Mouse (Mus musculus) gastrocnemius, adult 2 months (tissue): ENCODE measurements at regions not wholly inside any gene's neighbourhood (a gene's known extent, or its start where the extent isn't known, plus 50 kb on each side); places are given as distances from the start of the nearest gene placed in this dataset.

Experiments used
- DNase-seq: peaks from one replicate; pipeline ENCODE4 v3.0.0; 2022
- H3K27ac ChIP-seq: fragments of 200-600 bp; 2 replicates; pipeline ENCODE4 v1.8.1; 2022; ENCODE audit warnings: mild to moderate bottlenecking
- H3K4me3 ChIP-seq: fragments of 200-600 bp; 2 replicates; pipeline ENCODE4 v1.8.1; 2022; ENCODE audit warnings: mild to moderate bottlenecking, moderate library complexity
- CTCF ChIP-seq: fragments of 200-600 bp; IDR thresholded peaks from 2 replicates; pipeline ENCODE4 v1.8.1; 2022; ENCODE audit warnings: antibody characterized with exemption, mild to moderate bottlenecking, moderate library complexity
- intact Hi-C: fragments of 180-260 bp; cut with DNase I; formaldehyde crosslinking; loops from one replicate; pipeline ENCODE4 v1.15.1; 2025

DNA sequence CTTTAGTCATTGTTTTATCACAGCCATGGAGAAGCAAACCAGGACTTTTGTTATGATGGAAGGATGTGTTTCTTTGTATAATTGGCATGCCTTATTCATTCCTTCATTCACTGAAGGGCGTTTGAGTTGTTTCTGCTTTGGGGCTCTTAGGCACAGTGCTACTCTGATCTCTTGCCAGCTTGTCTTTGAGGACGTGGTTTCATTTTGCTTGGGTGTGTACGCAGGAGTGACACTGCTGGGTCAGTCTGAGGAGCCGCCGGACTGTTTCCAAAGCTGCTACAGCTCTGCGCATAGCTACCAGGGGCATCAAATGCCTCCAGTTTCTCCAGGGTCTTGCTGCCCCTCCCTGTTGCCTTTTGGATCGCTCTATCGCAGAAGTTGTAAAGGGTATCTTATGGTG is 141.9 kb downstream of the 1500009L16Rik start:
- H3K27ac ChIP-seq = peak overlapping the region; percentile 74
- H3K4me3 ChIP-seq = no peak overlapping the region
- intact Hi-C loops = no loop called here
- no peak for TF ChIP-seq CTCF
- no peak for DNase-seq

DNA sequence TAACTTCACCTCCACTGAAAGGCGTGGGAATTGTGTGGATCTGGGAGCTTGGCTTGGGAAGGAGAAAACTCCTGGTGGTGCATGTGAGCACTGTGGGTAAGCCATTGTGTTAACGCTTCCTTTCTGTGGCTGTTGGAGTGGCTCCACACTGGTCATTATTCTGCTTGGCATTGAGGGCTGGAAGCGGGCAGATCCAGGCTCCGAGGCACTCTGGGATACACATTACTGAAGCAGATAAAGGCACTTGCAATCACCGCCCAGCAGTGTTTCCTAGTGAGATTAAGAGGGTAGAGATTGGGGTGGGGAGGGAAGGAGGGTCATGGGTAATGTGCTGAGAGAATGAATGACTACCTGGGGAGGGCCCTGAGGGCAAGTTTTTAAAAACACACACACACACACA is 143.3 kb downstream of the 1500009L16Rik start:
- intact Hi-C loops = no loop called here
- DNase-seq = peak; percentile 23
- TF ChIP-seq CTCF = peak; percentile 22; the same call in 1 of the 2 replicates
- Histone ChIP-seq H3K4me3 (no peak overlapping the region), H3K27ac (peak overlapping the region; percentile 74)

DNA sequence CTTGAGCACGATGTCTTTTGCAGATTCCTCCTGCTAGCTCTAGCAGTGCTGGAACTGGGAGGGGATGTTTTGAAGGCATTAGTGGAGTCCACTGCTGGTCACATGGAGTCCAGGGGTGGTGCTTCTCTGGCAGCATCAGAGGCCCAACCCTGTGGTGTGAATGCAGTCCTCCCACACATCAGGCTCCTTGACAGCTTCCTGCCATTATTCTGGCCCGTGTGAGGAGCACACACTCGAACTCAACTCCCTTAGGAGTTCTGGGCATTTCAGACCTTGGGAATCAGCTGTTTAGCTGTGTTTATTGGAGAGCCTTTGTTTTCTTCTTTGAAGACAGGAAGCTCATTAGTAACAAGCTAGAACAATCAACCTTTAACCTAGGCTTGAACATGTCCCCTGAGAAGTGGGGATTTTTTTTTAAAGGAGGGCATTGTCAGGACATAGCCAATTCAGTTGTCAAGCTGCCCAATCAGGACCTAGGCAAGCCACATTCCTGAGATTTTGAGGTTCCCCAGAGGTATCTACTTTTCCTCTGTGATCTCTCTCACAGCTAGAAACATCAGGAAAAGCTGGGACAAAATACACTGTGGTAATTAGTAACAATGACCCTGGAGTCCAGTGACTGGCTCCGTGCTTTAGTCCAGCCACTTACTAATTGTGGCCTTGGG is 149.2 kb downstream of the 1500009L16Rik start:
- no peak overlapping the region for H3K4me3 ChIP-seq
- H3K27ac ChIP-seq = peak overlapping the region; percentile 66
- TF ChIP-seq CTCF = no peak
- peak; percentile 58 for DNase-seq
- intact Hi-C loops = loop anchor here (5.0 to 10.0 kb wide), 2 partner anchors 65 to 123 kb away; no protein-coding TSS in a partner anchor

DNA sequence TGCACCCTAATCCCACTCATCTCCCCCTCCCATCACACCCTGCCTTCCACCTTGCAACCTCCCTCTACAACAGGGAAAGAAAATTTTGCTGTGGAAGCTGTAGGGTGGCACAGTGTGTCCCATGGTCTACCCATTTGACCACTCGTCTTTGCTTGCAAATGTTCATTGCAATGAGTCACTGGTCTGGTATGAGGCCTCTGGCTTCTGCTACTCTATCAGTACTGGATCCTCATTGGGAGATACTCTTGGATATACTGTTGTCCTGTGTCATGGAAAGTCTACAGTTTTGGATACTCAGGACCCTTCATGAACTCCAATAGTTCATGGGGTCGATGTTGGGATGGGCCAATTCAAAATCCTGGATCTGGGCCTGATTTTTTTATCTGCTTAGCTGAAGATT is 156.1 kb downstream of the 1500009L16Rik start:
- intact Hi-C loops = loop anchor here (10.0 kb wide), 1 partner anchor 116 kb away; no protein-coding TSS in a partner anchor

DNA sequence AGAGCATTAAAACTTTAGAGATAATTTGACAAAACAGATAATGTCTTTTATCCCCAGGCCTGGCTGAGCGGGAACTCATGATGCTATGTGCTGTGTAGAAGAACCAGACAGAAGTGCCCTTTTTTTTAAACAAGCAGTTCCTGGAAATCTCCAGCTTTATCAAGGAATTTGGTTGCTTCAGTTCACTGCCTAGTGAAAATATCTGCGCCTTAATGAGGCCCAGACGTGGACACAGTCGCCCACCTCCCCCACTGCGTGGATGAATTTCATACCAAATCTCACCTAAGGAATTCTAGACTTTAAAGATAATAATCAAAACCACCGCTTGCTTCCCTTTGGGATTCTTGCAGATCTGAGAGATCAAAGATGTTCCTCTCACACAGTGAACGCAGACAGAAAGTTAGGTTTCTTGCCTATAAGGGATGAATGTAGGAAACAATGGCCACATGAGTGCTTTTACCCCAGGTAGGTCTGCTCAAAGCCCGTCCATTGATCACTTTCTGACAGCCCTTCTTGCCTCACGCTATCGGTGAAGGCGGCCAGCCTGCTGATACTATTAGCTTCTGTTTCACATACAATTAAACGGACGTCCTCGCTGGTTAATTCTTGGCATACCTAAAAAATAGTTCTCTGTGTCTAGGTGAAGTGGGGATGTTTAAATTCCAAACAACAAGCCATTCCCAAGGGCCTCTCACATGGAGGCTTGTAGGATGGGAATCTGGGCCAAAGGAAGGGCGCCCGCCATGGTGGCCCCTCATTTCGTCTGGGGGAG is 159.6 kb downstream of the 1500009L16Rik start:
- Histone ChIP-seq H3K4me3 (no peak overlapping the region), H3K27ac (no peak overlapping the region)
- intact Hi-C loops = no loop called here
- no peak for DNase-seq
- no peak for TF ChIP-seq CTCF

More for the DNA sequence above, 156.1 kb downstream of the 1500009L16Rik start:
- no peak overlapping the region for H3K4me3 ChIP-seq
- DNase-seq = no peak
- no peak overlapping the region for H3K27ac ChIP-seq
- TF ChIP-seq CTCF = no peak

DNA sequence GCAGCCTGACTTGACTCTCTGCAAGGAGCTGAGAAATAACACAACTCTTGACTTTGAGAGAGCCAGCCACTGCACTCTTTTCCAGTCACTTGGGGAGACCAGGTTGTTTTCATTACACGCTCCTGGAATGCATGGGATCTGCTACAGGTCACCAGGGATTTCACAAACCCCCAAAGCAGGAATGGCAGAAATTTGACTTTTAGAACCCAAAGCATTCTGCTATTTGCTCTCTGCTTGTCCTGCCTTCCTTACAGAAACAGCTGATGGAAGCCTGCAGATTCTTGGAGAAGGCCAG is 160.2 kb downstream of the 1500009L16Rik start:
- H3K27ac ChIP-seq = no peak overlapping the region

DNA sequence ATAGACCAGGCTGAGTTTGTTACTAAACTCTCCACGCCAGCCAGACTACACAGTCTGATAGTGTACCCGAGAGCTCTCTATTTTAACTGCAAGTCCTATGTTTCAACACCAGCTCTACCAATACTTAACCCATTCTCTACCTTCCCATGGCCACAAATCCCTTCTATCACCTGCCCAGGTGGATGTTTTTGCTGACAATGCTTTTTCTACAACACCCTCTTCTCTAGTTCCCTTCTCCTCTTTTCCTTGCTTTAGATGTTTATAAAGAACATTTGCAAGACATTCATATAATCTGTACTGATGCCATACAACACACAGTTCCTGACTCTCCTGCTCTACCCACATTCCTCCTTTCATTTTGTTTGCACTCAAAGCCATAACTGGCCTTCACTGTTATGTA is 161.9 kb downstream of the 1500009L16Rik start:
- no peak overlapping the region for H3K4me3 ChIP-seq
- H3K27ac ChIP-seq = no peak overlapping the region
- DNase-seq = no peak
- intact Hi-C loops = no loop called here
- TF ChIP-seq CTCF = no peak

More for the DNA sequence above, 160.2 kb downstream of the 1500009L16Rik start:
- intact Hi-C loops = no loop called here
- DNase-seq = no peak
- TF ChIP-seq CTCF = no peak
- no peak overlapping the region for H3K4me3 ChIP-seq

DNA sequence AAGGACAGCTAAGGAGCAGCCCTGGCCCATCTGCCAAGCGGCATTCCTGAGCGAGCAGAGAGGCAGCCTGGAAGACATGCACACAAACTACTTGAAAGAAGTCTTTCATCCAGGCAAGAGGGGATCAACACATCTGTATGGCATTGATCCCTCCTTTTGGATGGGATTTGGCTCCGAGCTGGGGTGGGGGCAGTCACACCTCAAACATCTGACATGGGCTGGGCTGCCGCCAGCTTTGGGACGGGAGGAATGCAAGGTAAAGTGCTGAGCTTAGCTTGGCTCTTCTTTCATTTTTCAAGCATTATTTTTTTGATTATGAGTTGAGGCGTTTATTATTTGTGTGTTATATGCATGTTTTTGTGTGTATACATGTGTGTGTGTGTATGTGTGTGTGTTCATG is 165.9 kb downstream of the 1500009L16Rik start:
- Histone ChIP-seq H3K27ac (no peak overlapping the region), H3K4me3 (no peak overlapping the region)
- TF ChIP-seq CTCF = no peak
- no peak for DNase-seq
- intact Hi-C loops = no loop called here

DNA sequence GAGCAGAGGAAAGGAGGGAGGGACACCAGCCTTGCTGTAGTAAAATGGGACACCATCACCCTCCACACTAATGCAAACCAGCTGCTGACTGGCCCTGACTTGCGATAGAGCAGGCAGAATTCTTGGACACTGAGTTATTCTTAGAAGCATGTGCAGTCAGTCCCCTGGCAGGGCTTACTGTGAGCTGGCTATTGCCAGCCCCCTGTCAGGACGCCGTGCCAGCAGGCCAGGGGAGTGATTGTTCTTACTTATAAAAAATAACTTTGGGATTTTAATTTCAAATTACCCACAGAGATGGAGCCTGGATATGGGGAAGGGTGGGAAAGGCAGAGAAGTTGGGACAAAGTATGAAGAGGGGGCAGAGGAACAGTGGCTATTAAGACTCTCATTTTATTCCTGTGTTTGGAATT is 173.1 kb downstream of the 1500009L16Rik start:
- Histone ChIP-seq H3K4me3 (no peak overlapping the region), H3K27ac (peak overlapping the region; percentile 12; the same call in 1 of the 2 replicates)
- TF ChIP-seq CTCF = no peak
- peak; percentile 72 for DNase-seq
- intact Hi-C loops = no loop called here

DNA sequence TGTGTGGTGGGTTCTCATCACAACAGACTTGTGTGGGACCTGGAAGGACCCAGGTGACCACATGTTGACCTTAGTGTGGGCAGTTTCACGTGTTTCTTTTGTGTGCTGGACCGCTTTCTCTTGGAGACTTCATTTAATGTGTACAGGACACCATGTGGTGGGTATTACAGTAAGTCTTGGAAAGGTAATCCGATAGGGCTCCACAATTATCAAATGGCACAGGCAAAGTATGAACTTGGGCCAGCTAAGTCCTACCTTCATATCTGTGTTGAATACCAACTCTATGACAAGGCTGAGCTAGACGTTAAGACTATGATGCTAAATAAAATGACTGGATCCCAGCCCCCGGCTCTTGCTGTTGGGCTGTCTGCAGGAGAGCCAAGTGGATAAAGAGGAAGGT is 173.5 kb downstream of the 1500009L16Rik start:
- H3K4me3 ChIP-seq = no peak overlapping the region
- no peak for TF ChIP-seq CTCF
- no peak overlapping the region for H3K27ac ChIP-seq
- intact Hi-C loops = no loop called here
- DNase-seq = no peak

DNA sequence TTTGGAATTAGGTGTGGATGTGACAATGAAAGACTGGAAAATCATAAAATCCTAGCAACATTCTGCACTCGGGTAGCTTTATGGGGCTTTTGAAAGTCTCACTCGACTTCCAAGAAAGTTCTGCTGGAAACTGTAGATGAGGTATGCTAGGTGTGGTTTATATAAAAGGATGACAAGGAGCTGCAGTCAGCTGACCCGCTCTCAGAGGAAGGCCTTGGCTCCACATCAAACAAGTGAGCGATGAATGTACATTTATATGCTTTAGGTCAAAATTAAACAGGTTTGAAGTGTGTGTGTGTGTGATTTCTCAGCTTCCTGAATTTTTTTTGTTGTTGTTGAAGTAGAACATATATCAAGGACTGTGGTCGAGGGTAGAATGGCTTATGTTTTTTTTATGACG is 174.9 kb downstream of the 1500009L16Rik start:
- H3K27ac ChIP-seq = no peak overlapping the region
- no peak for DNase-seq
- H3K4me3 ChIP-seq = no peak overlapping the region
- intact Hi-C loops = no loop called here
- no peak for TF ChIP-seq CTCF

DNA sequence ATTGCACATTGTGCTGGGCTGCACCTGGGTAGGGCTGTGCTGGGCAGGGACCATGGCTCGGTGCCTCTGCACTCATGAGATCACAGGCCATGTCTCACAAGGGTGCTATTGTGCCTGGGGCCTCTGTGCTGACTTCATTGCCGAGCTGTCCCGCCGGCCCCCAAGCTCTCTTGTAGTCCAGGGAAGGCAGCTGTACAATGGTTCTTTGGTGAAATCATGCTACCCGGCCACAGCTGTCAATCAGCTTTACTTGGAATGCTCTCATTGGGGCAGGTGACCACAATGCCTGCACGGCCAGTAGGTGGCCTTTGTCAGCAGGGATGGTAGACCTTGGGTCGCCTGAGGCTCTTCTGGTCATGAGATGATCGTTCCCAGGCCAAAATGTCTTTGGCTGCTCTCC is 184.1 kb downstream of the 1500009L16Rik start:
- intact Hi-C loops = loop anchor here (10.0 kb wide), 1 partner anchor 1148 kb away; no protein-coding TSS in a partner anchor
- TF ChIP-seq CTCF = no peak

DNA sequence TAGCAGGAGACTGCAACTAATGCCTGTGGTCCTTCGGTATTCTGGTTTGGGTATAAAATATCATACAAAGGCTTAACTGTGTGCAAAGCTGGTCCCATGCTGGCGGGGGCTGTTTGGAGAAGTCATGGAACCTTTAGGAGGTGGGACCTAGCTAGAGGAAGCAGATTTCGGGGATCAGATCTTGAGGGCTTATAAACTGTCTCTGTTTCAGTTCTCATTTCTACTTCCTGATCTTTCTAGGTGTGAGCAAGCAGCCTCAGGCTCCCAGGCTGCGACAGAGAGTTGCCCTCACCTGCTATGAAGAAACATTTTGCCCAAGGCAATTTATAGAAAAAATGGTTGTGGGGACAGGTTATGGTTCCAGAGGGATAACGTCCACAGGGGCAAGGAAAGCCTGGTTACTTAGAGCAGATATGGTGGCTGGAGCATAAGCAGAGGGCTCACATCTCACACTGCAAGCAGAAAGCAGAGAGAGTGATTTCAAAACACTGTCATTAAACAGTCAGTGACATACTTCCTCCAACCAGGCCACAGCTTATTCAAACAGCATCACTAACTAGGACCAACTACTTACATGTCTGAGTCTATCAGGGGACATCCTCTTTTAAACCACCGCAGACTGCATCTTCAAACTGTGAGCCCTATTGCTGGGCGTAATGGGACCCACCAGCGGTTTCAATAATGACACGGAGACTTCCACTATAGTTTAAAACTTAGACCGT is 188.1 kb downstream of the 1500009L16Rik start:
- no peak for TF ChIP-seq CTCF
- no peak overlapping the region for H3K4me3 ChIP-seq
- no peak for DNase-seq
- H3K27ac ChIP-seq = no peak overlapping the region
- intact Hi-C loops = no loop called here

More for the DNA sequence above, 184.1 kb downstream of the 1500009L16Rik start:
- Histone ChIP-seq H3K4me3 (no peak overlapping the region), H3K27ac (no peak overlapping the region)
- DNase-seq = no peak
